Mouse (Mus musculus) forebrain, embryonic 13.5 days (tissue): ENCODE measurements around the gene Gm28576. TPM values are rescaled to one million over a fixed set of nuclear protein-coding genes. Genes with fewer than 3 reads are reported as not detected.
"Not testable (repeated sequence)": the region's sequence is repeated elsewhere in the genome, so short reads cannot be mapped to it uniquely, and the experiment has no call there.

Experiments
- ATAC-seq: fragments of 200-750 bp; cut with Nextera tagmentation; 2 replicates; pipeline ENCODE4 v1.8.0; 2017
- H3K27ac ChIP-seq: fragments of 300-500 bp; sonication (generic); 2 replicates; pipeline ENCODE4 v1.5.1; 2015; ENCODE audit warnings: inconsistent platforms, mild to moderate bottlenecking, moderate library complexity
- H3K27me3 ChIP-seq: fragments of 300-500 bp; sonication (generic); 2 replicates; pipeline ENCODE4 v1.6.1; 2015; ENCODE audit warnings: mild to moderate bottlenecking, inconsistent platforms
- H3K36me3 ChIP-seq: fragments of 300-500 bp; sonication (generic); 2 replicates; pipeline ENCODE4 v1.6.1; 2015; ENCODE audit warnings: mild to moderate bottlenecking, inconsistent platforms; ENCODE audit not compliant: poor library complexity, severe bottlenecking
- H3K4me1 ChIP-seq: fragments of 300-500 bp; sonication (generic); 2 replicates; pipeline ENCODE4 v1.6.1; 2015; ENCODE audit warnings: inconsistent platforms
- H3K4me2 ChIP-seq: fragments of 300-500 bp; sonication (generic); 2 replicates; pipeline ENCODE4 v1.6.1; 2015; ENCODE audit warnings: inconsistent platforms, mild to moderate bottlenecking, moderate library complexity
- H3K4me3 ChIP-seq: fragments of 300-500 bp; sonication (generic); 2 replicates; pipeline ENCODE4 v1.5.1; 2015; ENCODE audit warnings: mild to moderate bottlenecking, inconsistent platforms
- H3K9ac ChIP-seq: fragments of 300-500 bp; sonication (generic); 2 replicates; pipeline ENCODE4 v1.6.1; 2015; ENCODE audit warnings: mild to moderate bottlenecking, inconsistent platforms
- H3K9me3 ChIP-seq: fragments of 300-500 bp; sonication (generic); replicated peaks from 2 replicates; pipeline ENCODE4 v1.6.1; 2016; ENCODE audit warnings: inconsistent platforms
- whole genome bisulfite sequencing: fragments of 180-500 bp; shearing (Covaris S2); methylation state at CpG from one replicate; pipeline ENCODE4 v1.1.7; 2015; 5-methylcytosine and 5-hydroxymethylcytosine counted together
- polyA plus RNA-seq: library from polyadenylated mRNA; unstranded; fragments of >200 nt; fragmentation: Nextera tagmentation; extraction: Ambion mirVana; gene quantifications from 2 replicates; pipeline ENCODE4 v1.2.1, GENCODE M21; 2015

Gm28576 gene
- polyA plus RNA-seq: not detected in 2 replicates

- H3K9ac ChIP-seq, H3K4me2 ChIP-seq, ATAC-seq, H3K27me3 ChIP-seq, H3K9me3 ChIP-seq, H3K27ac ChIP-seq, H3K4me1 ChIP-seq, H3K36me3 ChIP-seq, H3K4me3 ChIP-seq: not testable (repeated sequence)
- no CpG with 5 or more reads among the region's 8 CpGs for WGBS
These were observed at the start of gene Gm28576 for GRCm38 (mm10) chrY:7722641-7723040. Gene Gm28576, plus strand, starts transcription at chrY:7722941.

Other genes with a start within 250 kb of the Gm28576 start
- gene Gm20826, start 84.5 kb upstream of the Gm28576 start, polyA plus RNA-seq: 0.04 TPM in 1 of 2 replicates, not detected in the other